Mouse (Mus musculus) C2C12 (cell line): ENCODE results near the gene Scfd2.

ENCODE experiments used
- CTCF ChIP-seq: IDR thresholded peaks from one replicate; pipeline ENCODE4 v1.5.1; 2011; ENCODE audit not compliant: control insufficient read depth, insufficient read depth, insufficient read length
- FOSL1 ChIP-seq: IDR thresholded peaks from one replicate; pipeline ENCODE4 v1.8.0; 2011; ENCODE audit warnings: mild to moderate bottlenecking, low read length; ENCODE audit not compliant: poor library complexity, insufficient read depth, severe bottlenecking
- MAX ChIP-seq: IDR thresholded peaks from one replicate; pipeline ENCODE4 v1.6.1; 2011; ENCODE audit warnings: mild to moderate bottlenecking, control low read depth

GRCm38 (mm10) chr5:74180216-74180615, 351.3 kb downstream of the Scfd2 start:
- no peak for TF ChIP-seq CTCF
- no peak for TF ChIP-seq MAX
- TF ChIP-seq FOSL1: no peak
